ENCODE assay signal across 7 mouse cellular contexts in the genomic region with DNA sequence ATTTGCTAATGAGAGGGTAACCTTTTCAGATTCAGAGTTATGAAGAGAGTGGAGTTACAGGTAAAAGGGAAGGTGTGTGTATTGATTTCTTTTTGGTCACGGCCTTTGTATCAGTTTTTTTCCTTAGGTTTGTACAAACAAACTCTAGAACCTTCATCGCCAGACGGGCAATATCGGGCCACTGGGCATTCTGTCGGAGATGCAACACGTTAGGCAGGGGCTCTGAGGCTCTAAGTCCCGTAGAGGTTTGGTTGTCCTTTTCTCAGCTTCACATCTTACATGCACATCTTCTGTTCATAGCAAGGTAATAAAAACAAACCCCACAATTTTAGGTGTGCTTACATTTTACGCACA. TPM values are rescaled to one million over a fixed set of nuclear protein-coding genes. Genes with fewer than 3 reads are reported as not detected.
DNase-seq lines count a peak whose midpoint lies in the region; ATAC-seq and TF ChIP-seq lines count a peak whose summit lies in the region.

No protein-coding gene starts in this region.

- no peak overlapping the region for H3K27ac ChIP-seq in lung, embryonic 16.5 days (ENCODE audit: low read length)
- peak overlapping the region; percentile 93 for H3K27ac ChIP-seq in limb, embryonic 12.5 days
- no peak overlapping the region for H3K27ac ChIP-seq in small intestine, adult 2 months (ENCODE audit: insufficient read depth, low read depth, low read length)

- TF ChIP-seq CTCF in small intestine, adult 2 months (IDR thresholded peaks at IDR 0.05; ENCODE audit: extremely low read depth, insufficient read length, insufficient replicate concordance, low read depth, low read length) = no peak

- H3K9ac ChIP-seq in lung, embryonic 16.5 days (ENCODE audit: low read length) = peak overlapping the region; percentile 94
- peak overlapping the region; percentile 95 for H3K9ac ChIP-seq in limb, embryonic 12.5 days (replicated peaks)

- no peaks in the 10 kb centered on the region for H3K27me3 ChIP-seq in lung, embryonic 16.5 days (ENCODE audit: control insufficient read depth, insufficient read depth, low read depth, low read length)
- H3K27me3 ChIP-seq in limb, embryonic 12.5 days = no peaks in the 10 kb centered on the region
- H3K27me3 ChIP-seq in small intestine, adult 2 months (ENCODE audit: control insufficient read depth, insufficient read depth, low read length) = no peaks in the 10 kb centered on the region

- H3K4me2 ChIP-seq in lung, embryonic 16.5 days (ENCODE audit: low read depth, low read length) = peak overlapping the region; percentile 58
- H3K4me2 ChIP-seq in limb, embryonic 12.5 days = peak overlapping the region; percentile 67

- H3K36me3 ChIP-seq in lung, embryonic 16.5 days (ENCODE audit: control insufficient read depth, insufficient read depth, low read length) = no peaks in the 10 kb centered on the region
- no peaks in the 10 kb centered on the region for H3K36me3 ChIP-seq in limb, embryonic 12.5 days
- H3K36me3 ChIP-seq in small intestine, adult 2 months (ENCODE audit: control insufficient read depth, insufficient read depth, low read length) = no peaks in the 10 kb centered on the region

- WGBS in lung, embryonic 16.5 days = 1% methylated on average over 8 of the region's 8 CpGs
- 6% methylated on average over 8 of the region's 8 CpGs for WGBS in limb, embryonic 12.5 days
- 1% methylated on average over 8 of the region's 8 CpGs for WGBS in small intestine, adult 2 months

- peaks cover 23% of the 10 kb centered on the region for H3K4me1 ChIP-seq in lung, embryonic 16.5 days (replicated peaks; ENCODE audit: control insufficient read depth, insufficient read depth, low read length)
- H3K4me1 ChIP-seq in limb, embryonic 12.5 days (replicated peaks) = peaks cover 27% of the 10 kb centered on the region
- H3K4me1 ChIP-seq in small intestine, adult 2 months (ENCODE audit: control insufficient read depth, insufficient read depth, insufficient read length, low read length) = peaks cover 13% of the 10 kb centered on the region

- DNase-seq in lung, postnatal 36 days = no peak
- no peak for DNase-seq in urinary bladder, adult 2 months (ENCODE audit: low spot score)
- DNase-seq in lung, postnatal 14 days = no peak

- no peak for TF ChIP-seq POLR2A in small intestine, adult 2 months (IDR thresholded peaks at IDR 0.05; ENCODE audit: low read depth, low read length)

- no peak for ATAC-seq in lung, embryonic 16.5 days (ENCODE audit: low read depth)
- ATAC-seq in erythroid progenitor cell, adult 5-6 weeks (replicated peaks; ENCODE audit: low FRiP score, poor library complexity, severe bottlenecking) = peak; percentile 54
- peak; percentile 22 for ATAC-seq in limb, embryonic 12.5 days (ENCODE audit: insufficient number of reproducible peaks, insufficient read depth, low FRiP score, low TSS enrichment, low read depth)

- H3K9me3 ChIP-seq in lung, embryonic 16.5 days (ENCODE audit: control insufficient read depth, low read length) = no peaks in the 10 kb centered on the region
- H3K9me3 ChIP-seq in limb, embryonic 12.5 days = no peaks in the 10 kb centered on the region

- peak overlapping the region; percentile 92 for H3K4me3 ChIP-seq in lung, embryonic 16.5 days (ENCODE audit: low read length)
- peak overlapping the region; percentile 75 for H3K4me3 ChIP-seq in limb, embryonic 12.5 days (replicated peaks)
- peak overlapping the region; percentile 94 for H3K4me3 ChIP-seq in small intestine, adult 2 months (ENCODE audit: low read depth, low read length)

RNA-seq across cellular contexts. Expression of gene Zbtb41, which starts 0.6 kb away (rescaled TPM):
- 7.4 and 8.1 TPM in 2 replicates for polyA plus RNA-seq in lung, embryonic 16.5 days (2015; fragmentation: Nextera tagmentation; extraction: Ambion mirVana)
- total RNA-seq in erythroid progenitor cell, adult 5-6 weeks (2015; ENCODE audit: low replicate concordance) = 6.5 and 7.1 TPM in 2 replicates
- total RNA-seq in erythroid progenitor cell, adult 5-6 weeks (2017; ENCODE audit: low replicate concordance) = 5.8 and 7.3 TPM in 2 replicates
- polyA plus RNA-seq in limb, embryonic 12.5 days (2016; fragmentation: Nextera tagmentation; extraction: Ambion mirVana) = 13.2 and 13.3 TPM in 2 replicates
- 0.75 and 0.90 TPM in 2 replicates for polyA plus RNA-seq in small intestine, adult 2 months (2012; rRNA removed)
- polyA plus RNA-seq in urinary bladder, adult 2 months (2012; rRNA removed) = 6.5 and 7.5 TPM in 2 replicates

RNA-seq across cellular contexts. Expression of gene Aspm, which starts 33.1 kb away (rescaled TPM):
- 15.0 and 15.3 TPM in 2 replicates for polyA plus RNA-seq in lung, embryonic 16.5 days (2015; fragmentation: Nextera tagmentation; extraction: Ambion mirVana)
- 212 and 227 TPM in 2 replicates for total RNA-seq in erythroid progenitor cell, adult 5-6 weeks (2015; ENCODE audit: low replicate concordance)
- total RNA-seq in erythroid progenitor cell, adult 5-6 weeks (2017; ENCODE audit: low replicate concordance) = 266 and 287 TPM in 2 replicates
- polyA plus RNA-seq in limb, embryonic 12.5 days (2016; fragmentation: Nextera tagmentation; extraction: Ambion mirVana) = 25.1 and 25.9 TPM in 2 replicates
- 0.32 and 0.41 TPM in 2 replicates for polyA plus RNA-seq in small intestine, adult 2 months (2012; rRNA removed)
- polyA plus RNA-seq in urinary bladder, adult 2 months (2012; rRNA removed) = 0.40 and 0.46 TPM in 2 replicates

RNA-seq across cellular contexts. Expression of gene Crb1, which starts 44.6 kb away (rescaled TPM):
- polyA plus RNA-seq in lung, embryonic 16.5 days (2015; fragmentation: Nextera tagmentation; extraction: Ambion mirVana) = 0.04 and 0.15 TPM in 2 replicates
- not detected in 2 replicates for total RNA-seq in erythroid progenitor cell, adult 5-6 weeks (2015; ENCODE audit: low replicate concordance)
- total RNA-seq in erythroid progenitor cell, adult 5-6 weeks (2017; ENCODE audit: low replicate concordance) = 0.13 TPM in 1 of 2 replicates, not detected in the other
- polyA plus RNA-seq in limb, embryonic 12.5 days (2016; fragmentation: Nextera tagmentation; extraction: Ambion mirVana) = 0.05 and 0.39 TPM in 2 replicates
- 0.08 TPM in 1 of 2 replicates, not detected in the other for polyA plus RNA-seq in small intestine, adult 2 months (2012; rRNA removed)
- 0.15 TPM in 1 of 2 replicates, not detected in the other for polyA plus RNA-seq in urinary bladder, adult 2 months (2012; rRNA removed)

Comparison
In these comparisons a context has a peak if more than half of its experiments do, and no peak if none do; other contexts are left out.
1. RNA of gene Aspm, which starts 33.1 kb away (polyA plus RNA-seq): 25.1 to 25.9 TPM in limb, embryonic 12.5 days and 15.0 to 15.3 TPM in lung, embryonic 16.5 days; 0.32 to 0.41 TPM in small intestine, adult 2 months and 0.40 to 0.46 TPM in urinary bladder, adult 2 months; every median in the first group is over 10 times any median in the second.
2. Peak in every context shown above with its lines, with median percentiles within 50 percentile points of each other: H3K4me3 ChIP-seq.